Mouse (Mus musculus) megakaryocyte, adult 5-6 weeks (primary cell): Measurements from ENCODE around the gene Sppl3. TPM values are rescaled to one million over a fixed set of nuclear protein-coding genes. Genes with fewer than 3 reads are reported as not detected.

Experiments used
- ATAC-seq: 2 replicates; pipeline ENCODE4 v1.8.0; 2016; ENCODE audit warnings: mild to moderate bottlenecking, inconsistent platforms; ENCODE audit not compliant: poor library complexity, severe bottlenecking
- total RNA-seq, 2 experiments: library from RNA; stranded (forward) in 1 of 2; stranded (reverse) in 1 of 2; fragments of 153-499, 151-499 nt in 1 of 2; fragments of 221-1000, 200-1000 nt in 1 of 2; gene quantifications; 2 replicates each; pipeline versions ENCODE4 v1.2.3 to v1.2.4; 2015 to 2017

Sppl3 gene
- total RNA-seq, 2 experiments from 2014 or later, result 24.6 to 33.1 TPM

- ATAC-seq, result no peak
Observed at GRCm38 (mm10) chr5:115032620-115033019, 21.7 kb downstream of the Sppl3 start.

GRCm38 (mm10) chr5:115035217-115035616 is 24.3 kb downstream of the Sppl3 start:
- no peak for ATAC-seq

GRCm38 (mm10) chr5:115037099-115037498 is 26.2 kb downstream of the Sppl3 start:
- no peak for ATAC-seq

GRCm38 (mm10) chr5:115040756-115041155 is 29.8 kb downstream of the Sppl3 start:
- no peak for ATAC-seq

- no peak for ATAC-seq
Observed at GRCm38 (mm10) chr5:115043626-115044025, 32.7 kb downstream of the Sppl3 start.

GRCm38 (mm10) chr5:115045146-115045677 is 34.3 kb downstream of the Sppl3 start:
- ATAC-seq, result no peak

- no peak for ATAC-seq
Observed at GRCm38 (mm10) chr5:115049692-115050091, 38.8 kb downstream of the Sppl3 start.

GRCm38 (mm10) chr5:115050776-115051175 is 39.8 kb downstream of the Sppl3 start:
- ATAC-seq, result no peak

GRCm38 (mm10) chr5:115052546-115052945 is 41.6 kb downstream of the Sppl3 start:
- no peak for ATAC-seq

GRCm38 (mm10) chr5:115053791-115054396 is 43.0 kb downstream of the Sppl3 start:
- no peak for ATAC-seq

- ATAC-seq, result no peak
Observed at GRCm38 (mm10) chr5:115055418-115055817, 44.5 kb downstream of the Sppl3 start.

GRCm38 (mm10) chr5:115057153-115057552 is 46.2 kb downstream of the Sppl3 start:
- ATAC-seq, result no peak

- peak; percentile 89 for ATAC-seq
Observed at GRCm38 (mm10) chr5:115058584-115059297, 47.8 kb downstream of the Sppl3 start.

GRCm38 (mm10) chr5:115060067-115060695 is 49.2 kb downstream of the Sppl3 start:
- ATAC-seq, result no peak

GRCm38 (mm10) chr5:115060977-115061376 is 50.0 kb downstream of the Sppl3 start:
- no peak for ATAC-seq

- no peak for ATAC-seq
Observed at GRCm38 (mm10) chr5:115062566-115062965, 51.6 kb downstream of the Sppl3 start.

- no peak for ATAC-seq
Observed at GRCm38 (mm10) chr5:115063391-115063790, 52.5 kb downstream of the Sppl3 start.

- ATAC-seq, result peak; percentile 60; the same call in 1 of the 2 replicates
Observed at GRCm38 (mm10) chr5:115066245-115066644, 55.3 kb downstream of the Sppl3 start.

- ATAC-seq, result peak; percentile 46
Observed at GRCm38 (mm10) chr5:115068671-115069421, 57.9 kb downstream of the Sppl3 start.

GRCm38 (mm10) chr5:115069611-115070010 is 58.7 kb downstream of the Sppl3 start:
- ATAC-seq, result no peak

GRCm38 (mm10) chr5:115070457-115070856 is 59.5 kb downstream of the Sppl3 start:
- ATAC-seq, result no peak
